23 mouse cellular contexts compared by ENCODE assay signal in genomic region chr12:79346198-79346733, GRCm38 (mm10). TPM values are rescaled to one million over a fixed set of nuclear protein-coding genes. Genes with fewer than 3 reads are reported as not detected.
DNase-seq lines count a peak whose midpoint lies in the region; ATAC-seq and TF ChIP-seq lines count a peak whose summit lies in the region.
"Had no signal": no experiment of that assay in that cellular context is flagged by ENCODE, and none has a peak within 500 bp of the region (broad histone marks: within the 10 kb centered on the region; RNA-seq: fewer than 3 reads in every experiment).

No protein-coding gene starts in this region.

- TF ChIP-seq POLR2A in limb, embryonic 14.5 days (IDR thresholded peaks at IDR 0.05; ENCODE audit: borderline replicate concordance, extremely low read depth, insufficient read depth, insufficient read length), result no peak

- intact Hi-C loops in left cerebral cortex, postnatal 4 days (cut with DNase I), result no loop called here

- H3K9me3 ChIP-seq in hindbrain, embryonic 10.5 days, result no peaks in the 10 kb centered on the region
- no peaks in the 10 kb centered on the region for H3K9me3 ChIP-seq in hindbrain, postnatal 0 days (ENCODE audit: low read length)
- no peaks in the 10 kb centered on the region for H3K9me3 ChIP-seq in limb, embryonic 12.5 days
- no peaks in the 10 kb centered on the region for H3K9me3 ChIP-seq in limb, embryonic 10.5 days (replicated peaks)
- no peaks in the 10 kb centered on the region for H3K9me3 ChIP-seq in embryonic facial prominence, embryonic 13.5 days
- no peaks in the 10 kb centered on the region for H3K9me3 ChIP-seq in limb, embryonic 14.5 days (ENCODE audit: control insufficient read depth, low read length)
- H3K9me3 ChIP-seq: liver, embryonic 12.5 days; midbrain, embryonic 10.5 days; neural tube, embryonic 13.5 days had no signal

- H3K27me3 ChIP-seq in hindbrain, embryonic 10.5 days (ENCODE audit: insufficient read depth, poor library complexity, severe bottlenecking), result no peaks in the 10 kb centered on the region
- no peaks in the 10 kb centered on the region for H3K27me3 ChIP-seq in hindbrain, postnatal 0 days (ENCODE audit: insufficient read depth, low read length)
- no peaks in the 10 kb centered on the region for H3K27me3 ChIP-seq in limb, embryonic 12.5 days
- no peaks in the 10 kb centered on the region for H3K27me3 ChIP-seq in limb, embryonic 10.5 days (ENCODE audit: low read depth, poor library complexity, severe bottlenecking)
- H3K27me3 ChIP-seq in embryonic facial prominence, embryonic 13.5 days, result no peaks in the 10 kb centered on the region
- H3K27me3 ChIP-seq in limb, embryonic 14.5 days (ENCODE audit: control insufficient read depth, insufficient read depth, low read length), result no peaks in the 10 kb centered on the region
- H3K27me3 ChIP-seq: liver, embryonic 12.5 days; neural tube, embryonic 13.5 days had no signal

- no peak for TF ChIP-seq CTCF in hindbrain, postnatal 0 days (IDR thresholded peaks at IDR 0.05; ENCODE audit: low read depth)

- DNase-seq in hindbrain, embryonic 10.5 days (ENCODE audit: low spot score), result no peak
- DNase-seq in hindbrain, postnatal 0 days (ENCODE audit: low spot score), result no peak
- DNase-seq in limb, embryonic 10.5 days (ENCODE audit: low spot score), result no peak
- DNase-seq in limb, embryonic 14.5 days (ENCODE audit: low spot score), result no peak
- DNase-seq in cerebellum, adult 18-20 months, result no peak
- no peak for DNase-seq in left cerebral cortex, postnatal 4 days
- DNase-seq: adrenal gland, postnatal 36 days; cerebellum, adult 9-11 months; forebrain, postnatal 0 days; gastrocnemius, postnatal 36 days; kidney, adult 18-20 months; kidney, postnatal 14 days; lung, adult 18-20 months; thymus, postnatal 25 days had no signal

- no peaks in the 10 kb centered on the region for H3K36me3 ChIP-seq in hindbrain, embryonic 10.5 days
- no peaks in the 10 kb centered on the region for H3K36me3 ChIP-seq in hindbrain, postnatal 0 days (ENCODE audit: insufficient read depth, low read length)
- no peaks in the 10 kb centered on the region for H3K36me3 ChIP-seq in limb, embryonic 12.5 days
- H3K36me3 ChIP-seq in limb, embryonic 10.5 days, result no peaks in the 10 kb centered on the region
- H3K36me3 ChIP-seq in embryonic facial prominence, embryonic 13.5 days, result no peaks in the 10 kb centered on the region
- no peaks in the 10 kb centered on the region for H3K36me3 ChIP-seq in limb, embryonic 14.5 days (ENCODE audit: control insufficient read depth, insufficient read depth, low read length)
- H3K36me3 ChIP-seq: liver, embryonic 12.5 days; midbrain, embryonic 10.5 days; neural tube, embryonic 13.5 days had no signal

- peaks cover 12% of the 10 kb centered on the region; the same call in 1 of the 2 replicates for H3K4me1 ChIP-seq in hindbrain, embryonic 10.5 days (replicated peaks)
- no peaks in the 10 kb centered on the region for H3K4me1 ChIP-seq in hindbrain, postnatal 0 days (ENCODE audit: insufficient read depth, low read length)
- H3K4me1 ChIP-seq in limb, embryonic 12.5 days (replicated peaks), result peaks cover 29% of the 10 kb centered on the region
- peaks cover 20% of the 10 kb centered on the region for H3K4me1 ChIP-seq in limb, embryonic 10.5 days
- peaks cover 27% of the 10 kb centered on the region for H3K4me1 ChIP-seq in embryonic facial prominence, embryonic 13.5 days
- peaks cover 17% of the 10 kb centered on the region for H3K4me1 ChIP-seq in limb, embryonic 14.5 days (ENCODE audit: control insufficient read depth, insufficient read depth, low read length)

- 0 out of 2 replicates have a peak overlapping the region, but pooled peaks have one; percentile 16 for H3K27ac ChIP-seq in hindbrain, embryonic 10.5 days
- H3K27ac ChIP-seq in hindbrain, postnatal 0 days, result no peak overlapping the region
- peak overlapping the region; percentile 45; the same call in 1 of the 2 replicates for H3K27ac ChIP-seq in limb, embryonic 12.5 days
- no peak overlapping the region for H3K27ac ChIP-seq in limb, embryonic 10.5 days
- H3K27ac ChIP-seq in embryonic facial prominence, embryonic 13.5 days, result peak overlapping the region; percentile 56
- H3K27ac ChIP-seq in limb, embryonic 14.5 days (replicated peaks; ENCODE audit: low read depth, low read length), result peak overlapping the region; percentile 14
- H3K27ac ChIP-seq: hindbrain, embryonic 14.5 days; liver, embryonic 12.5 days; midbrain, embryonic 10.5 days; neural tube, embryonic 13.5 days had no signal

- ATAC-seq in hindbrain, postnatal 0 days, result no peak
- no peak for ATAC-seq in limb, embryonic 12.5 days (ENCODE audit: insufficient number of reproducible peaks, insufficient read depth, low FRiP score, low TSS enrichment, low read depth)
- no peak for ATAC-seq in embryonic facial prominence, embryonic 13.5 days (ENCODE audit: insufficient number of reproducible peaks, insufficient read depth, low FRiP score, low TSS enrichment, low read depth)
- no peak for ATAC-seq in limb, embryonic 14.5 days (ENCODE audit: low FRiP score, low read depth)
- ATAC-seq: CD4-positive, CD25-positive, alpha-beta regulatory T cell, adult 4 months; forebrain, postnatal 0 days; liver, embryonic 12.5 days; midbrain, embryonic 16.5 days had no signal

- H3K4me3 ChIP-seq in hindbrain, embryonic 10.5 days, result no peak overlapping the region
- H3K4me3 ChIP-seq in hindbrain, postnatal 0 days (ENCODE audit: low read length), result no peak overlapping the region
- no peak overlapping the region for H3K4me3 ChIP-seq in limb, embryonic 12.5 days (replicated peaks)
- no peak overlapping the region for H3K4me3 ChIP-seq in limb, embryonic 10.5 days
- H3K4me3 ChIP-seq in embryonic facial prominence, embryonic 13.5 days, result no peak overlapping the region
- H3K4me3 ChIP-seq in limb, embryonic 14.5 days (replicated peaks; ENCODE audit: low read length), result no peak overlapping the region
- H3K4me3 ChIP-seq: liver, embryonic 12.5 days; midbrain, embryonic 10.5 days; myocyte; neural tube, embryonic 13.5 days had no signal

- WGBS in hindbrain, embryonic 10.5 days, result 65% methylated on average over 5 of the region's 5 CpGs
- WGBS in hindbrain, postnatal 0 days, result 72% methylated on average over 5 of the region's 5 CpGs
- WGBS in limb, embryonic 12.5 days, result 32% methylated on average over 5 of the region's 5 CpGs
- WGBS in limb, embryonic 10.5 days, result 65% methylated on average over 5 of the region's 5 CpGs
- WGBS in embryonic facial prominence, embryonic 13.5 days, result 32% methylated on average over 5 of the region's 5 CpGs
- WGBS in limb, embryonic 14.5 days, result 24% methylated on average over 5 of the region's 5 CpGs

- no peak overlapping the region for H3K4me2 ChIP-seq in hindbrain, postnatal 0 days (ENCODE audit: low read depth, low read length)
- no peak overlapping the region for H3K4me2 ChIP-seq in limb, embryonic 12.5 days
- H3K4me2 ChIP-seq in embryonic facial prominence, embryonic 13.5 days, result no peak overlapping the region
- H3K4me2 ChIP-seq in limb, embryonic 14.5 days (replicated peaks; ENCODE audit: low read depth, low read length, severe bottlenecking), result no peak overlapping the region
- H3K4me2 ChIP-seq: hindbrain, embryonic 14.5 days; liver, embryonic 12.5 days; neural tube, embryonic 13.5 days had no signal

- no peak overlapping the region for H3K9ac ChIP-seq in hindbrain, postnatal 0 days (replicated peaks; ENCODE audit: low read length)
- H3K9ac ChIP-seq in limb, embryonic 12.5 days (replicated peaks), result no peak overlapping the region
- H3K9ac ChIP-seq in embryonic facial prominence, embryonic 13.5 days, result no peak overlapping the region
- H3K9ac ChIP-seq in limb, embryonic 14.5 days (ENCODE audit: low read depth, low read length, severe bottlenecking), result no peak overlapping the region
- H3K9ac ChIP-seq: forebrain, postnatal 0 days; hindbrain, embryonic 14.5 days; liver, embryonic 12.5 days had no signal

RNA-seq across cellular contexts. Expression of gene Rad51b, which starts 49.2 kb away (rescaled TPM):
- 6.6 and 7.9 TPM in 2 replicates for polyA plus RNA-seq in hindbrain, embryonic 10.5 days (2016; fragmentation: Nextera tagmentation; extraction: Ambion mirVana)
- total RNA-seq in hindbrain, postnatal 0 days (2014; rRNA removed), result 1.1 and 1.4 TPM in 2 replicates
- polyA plus RNA-seq in hindbrain, postnatal 0 days (2015; fragmentation: Nextera tagmentation; extraction: Ambion mirVana), result 1.1 and 1.9 TPM in 2 replicates
- 6.4 and 8.0 TPM in 2 replicates for polyA plus RNA-seq in limb, embryonic 12.5 days (2016; fragmentation: Nextera tagmentation; extraction: Ambion mirVana)
- 6.0 and 7.4 TPM in 2 replicates for polyA plus RNA-seq in limb, embryonic 10.5 days (2016; fragmentation: Nextera tagmentation; extraction: Ambion mirVana)
- 8.8 and 9.3 TPM in 2 replicates for polyA plus RNA-seq in embryonic facial prominence, embryonic 13.5 days (2015; fragmentation: Nextera tagmentation; extraction: Ambion mirVana)
- 2.7 and 3.2 TPM in 2 replicates for polyA plus RNA-seq in limb, embryonic 14.5 days (2012; rRNA removed)
- polyA plus RNA-seq in limb, embryonic 14.5 days (2014; fragmentation: Nextera tagmentation; extraction: Ambion mirVana), result 5.7 and 6.5 TPM in 2 replicates
- under 1 TPM; 0.56 to 0.84 TPM for total RNA-seq in left cerebral cortex, postnatal 4 days (2021)

RNA-seq across cellular contexts. Expression of gene Zfyve26, which starts 50.2 kb away (rescaled TPM):
- polyA plus RNA-seq in hindbrain, embryonic 10.5 days (2016; fragmentation: Nextera tagmentation; extraction: Ambion mirVana), result 11.8 and 15.9 TPM in 2 replicates
- total RNA-seq in hindbrain, postnatal 0 days (2014; rRNA removed), result 24.5 and 28.0 TPM in 2 replicates
- 6.6 and 7.7 TPM in 2 replicates for polyA plus RNA-seq in hindbrain, postnatal 0 days (2015; fragmentation: Nextera tagmentation; extraction: Ambion mirVana)
- polyA plus RNA-seq in limb, embryonic 12.5 days (2016; fragmentation: Nextera tagmentation; extraction: Ambion mirVana), result 12.4 and 17.8 TPM in 2 replicates
- 14.5 and 18.2 TPM in 2 replicates for polyA plus RNA-seq in limb, embryonic 10.5 days (2016; fragmentation: Nextera tagmentation; extraction: Ambion mirVana)
- polyA plus RNA-seq in embryonic facial prominence, embryonic 13.5 days (2015; fragmentation: Nextera tagmentation; extraction: Ambion mirVana), result 15.5 and 15.6 TPM in 2 replicates
- 29.7 and 32.2 TPM in 2 replicates for polyA plus RNA-seq in limb, embryonic 14.5 days (2012; rRNA removed)
- 16.8 and 20.3 TPM in 2 replicates for polyA plus RNA-seq in limb, embryonic 14.5 days (2014; fragmentation: Nextera tagmentation; extraction: Ambion mirVana)
- total RNA-seq in left cerebral cortex, postnatal 4 days (2021), result 10 to 100 TPM; 23.1 to 26.3 TPM

Comparison
In these comparisons a context has a peak if more than half of its experiments do, and no peak if none do; other contexts are left out.
1. H3K27ac ChIP-seq: peak in hindbrain, embryonic 10.5 days (single experiment), limb, embryonic 12.5 days (single experiment), embryonic facial prominence, embryonic 13.5 days (single experiment) and limb, embryonic 14.5 days (single experiment); none in hindbrain, postnatal 0 days (single experiment) and limb, embryonic 10.5 days (single experiment).